Mouse (Mus musculus) C2C12 (cell line): ENCODE data around the gene Dnaic1.

Experiments used
- CTCF ChIP-seq: IDR thresholded peaks from one replicate; pipeline ENCODE4 v1.5.1; 2011; ENCODE audit not compliant: control insufficient read depth, insufficient read depth, insufficient read length
- MAX ChIP-seq: IDR thresholded peaks from one replicate; pipeline ENCODE4 v1.6.1; 2011; ENCODE audit warnings: mild to moderate bottlenecking, control low read depth

- TF ChIP-seq MAX = no peak
- TF ChIP-seq CTCF = no peak
Observed at GRCm38 (mm10) chr4:41609681-41610593, 40.4 kb downstream of the Dnaic1 start.
